Mouse (Mus musculus) ovary, adult 2 months (tissue): Measurements from ENCODE around the gene Ros1. TPM values are rescaled to one million over a fixed set of nuclear protein-coding genes. Genes with fewer than 3 reads are reported as not detected.

ENCODE experiments used
- polyA plus RNA-seq: library from polyadenylated mRNA; depleted of rRNA; stranded (reverse); fragments of >200 nt; gene quantifications from 2 replicates; pipeline ENCODE4 v1.2.3, GENCODE M21; 2012; rRNA removed

The Ros1 gene
- not detected in 2 replicates for polyA plus RNA-seq

DNA sequence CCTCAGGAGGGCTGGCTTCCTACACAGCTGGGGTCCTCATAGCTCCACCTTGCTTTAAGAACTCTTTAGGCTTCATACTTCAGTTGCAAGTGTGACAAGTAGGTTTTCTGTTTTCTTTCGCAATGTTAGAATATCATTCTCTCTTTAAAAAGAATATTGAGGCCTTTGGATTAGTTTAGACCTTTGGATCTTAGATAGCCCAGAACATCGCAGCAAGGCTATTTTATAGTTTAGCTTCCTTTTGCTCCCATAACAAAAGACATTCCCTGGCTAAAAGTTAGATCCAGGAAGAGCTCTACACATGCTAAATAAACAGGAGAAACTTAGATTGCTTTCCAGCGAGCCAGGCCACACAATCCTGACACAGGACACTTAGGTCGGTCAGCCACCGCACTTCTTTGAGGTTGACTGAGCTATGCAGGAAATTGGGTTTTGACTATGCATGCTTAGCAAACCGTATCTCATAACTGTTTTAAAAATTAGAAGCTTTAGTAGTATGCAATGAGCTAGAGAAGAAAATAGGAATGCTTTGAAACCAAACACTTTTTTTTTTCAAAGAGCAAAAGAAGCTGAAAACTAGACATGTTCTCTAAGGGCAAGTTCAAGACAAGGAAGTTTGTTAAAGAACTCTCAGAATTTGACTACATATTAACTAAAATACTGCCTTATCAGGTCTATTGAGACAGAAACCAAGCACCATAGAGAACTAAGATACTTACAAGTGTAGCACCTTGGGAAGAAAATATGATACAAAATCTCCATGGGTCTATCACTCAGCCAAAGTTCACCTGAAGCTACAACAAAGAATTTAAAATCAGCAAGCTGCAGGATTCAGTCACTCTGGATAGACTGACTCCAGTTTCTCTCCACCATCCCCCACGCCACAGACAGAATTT is at the start of gene Ros1:
Gene Ros1, minus strand, starts transcription at position 288 of the 896 bp plus-strand sequence.

DNA sequence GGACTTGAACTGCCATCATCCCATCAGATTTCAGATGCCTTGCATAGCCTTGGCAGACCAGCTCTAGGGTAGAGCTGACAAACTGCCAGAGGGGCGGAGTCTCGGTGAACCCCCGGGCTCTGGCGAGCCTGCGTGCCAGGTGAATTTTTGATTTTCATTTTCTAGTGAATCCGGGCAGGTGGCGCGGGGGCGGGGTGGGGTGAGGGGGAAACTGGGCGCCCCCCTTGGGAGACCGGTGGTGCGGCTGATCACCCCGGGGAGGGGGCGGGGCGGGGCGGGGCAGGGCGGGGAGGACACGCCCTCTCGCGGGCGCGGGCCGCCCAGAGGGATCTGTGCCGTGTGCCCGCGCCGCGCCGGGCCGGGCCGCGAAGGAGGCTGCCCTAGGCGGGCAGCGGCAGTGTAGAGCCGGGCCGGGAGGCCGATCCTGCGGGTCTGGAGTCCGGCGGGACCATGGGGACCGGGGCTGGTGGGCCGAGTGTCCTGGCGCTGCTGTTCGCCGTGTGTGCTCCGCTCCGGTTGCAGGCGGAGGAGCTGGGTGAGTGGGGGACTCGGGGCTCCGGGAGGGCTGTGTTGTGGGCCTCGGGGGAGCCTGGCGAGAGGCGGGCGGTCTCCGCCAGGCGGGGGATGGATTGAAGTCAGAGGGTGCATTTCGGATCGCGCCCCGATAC is 38.4 kb upstream of the Ros1 start, which contains the start of gene Dcbld1:
Gene Dcbld1, plus strand, starts transcription at position 319 of the 668 bp plus-strand sequence.

DNA sequence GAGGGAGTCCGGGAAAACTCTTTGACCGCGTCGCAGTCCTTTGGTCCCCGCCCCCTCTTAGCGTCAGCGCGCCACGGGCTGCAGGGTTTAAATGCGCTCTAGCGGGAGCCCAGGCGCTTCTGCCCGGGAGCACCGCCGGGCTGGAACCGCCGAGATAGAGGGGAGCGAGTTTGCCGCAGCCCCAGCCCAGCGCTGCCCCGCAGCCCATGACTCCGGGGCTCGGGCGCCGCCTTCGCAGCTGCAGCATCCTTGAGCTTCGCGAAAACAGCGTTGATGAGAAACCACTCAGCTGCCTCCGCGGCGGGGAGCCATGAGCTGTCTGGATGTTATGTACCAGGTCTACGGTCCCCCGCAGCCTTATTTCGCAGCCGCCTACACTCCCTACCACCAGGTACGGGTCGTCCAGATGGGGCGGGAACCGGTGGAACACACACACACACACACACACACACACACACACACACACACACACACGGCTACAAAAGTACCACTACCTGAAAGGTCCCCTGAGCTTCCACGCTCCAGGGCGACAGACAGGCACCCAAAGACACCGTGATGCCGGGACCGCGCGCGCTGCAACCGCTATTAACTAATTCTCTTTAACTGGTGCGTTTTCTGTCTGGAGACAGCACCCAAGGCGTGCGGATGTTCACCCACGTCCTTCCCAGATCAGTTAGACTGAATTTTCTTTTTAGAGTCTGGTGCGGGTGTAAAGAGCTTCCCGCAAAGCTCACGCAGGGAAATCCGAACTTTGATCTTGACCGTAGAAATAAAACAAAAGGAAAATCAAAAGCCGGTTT is 172.4 kb downstream of the Ros1 start, which contains the start of gene Vgll2:
Gene Vgll2, plus strand, starts transcription at position 90 of the 800 bp plus-strand sequence.

Other genes with a start within 250 kb of the Ros1 start
- gene Vgll2, start 172.7 kb downstream of the Ros1 start, polyA plus RNA-seq: 0.21 TPM in 1 of 2 replicates, not detected in the other
- gene Dcbld1, start 38.4 kb upstream of the Ros1 start, polyA plus RNA-seq: 5.1 and 5.6 TPM in 2 replicates
- not detected in 2 replicates for gene Gm26741, start 163.5 kb upstream of the Ros1 start, polyA plus RNA-seq
- 3.9 and 4.7 TPM in 2 replicates for gene Gopc, start 186.9 kb upstream of the Ros1 start, polyA plus RNA-seq
- gene Nepn, start 193.7 kb upstream of the Ros1 start, polyA plus RNA-seq: not detected in 2 replicates
- 21.3 and 34.1 TPM in 2 replicates for gene Nus1, start 222.3 kb upstream of the Ros1 start, polyA plus RNA-seq